Mouse (Mus musculus): ENCODE measurements around the gene Samd10. TPM values are rescaled to one million over a fixed set of nuclear protein-coding genes. Genes with fewer than 3 reads are reported as not detected.

Gene Samd10
- polyA plus RNA-seq, 1 experiment from 2014 or later, result 15.6 TPM

DNA sequence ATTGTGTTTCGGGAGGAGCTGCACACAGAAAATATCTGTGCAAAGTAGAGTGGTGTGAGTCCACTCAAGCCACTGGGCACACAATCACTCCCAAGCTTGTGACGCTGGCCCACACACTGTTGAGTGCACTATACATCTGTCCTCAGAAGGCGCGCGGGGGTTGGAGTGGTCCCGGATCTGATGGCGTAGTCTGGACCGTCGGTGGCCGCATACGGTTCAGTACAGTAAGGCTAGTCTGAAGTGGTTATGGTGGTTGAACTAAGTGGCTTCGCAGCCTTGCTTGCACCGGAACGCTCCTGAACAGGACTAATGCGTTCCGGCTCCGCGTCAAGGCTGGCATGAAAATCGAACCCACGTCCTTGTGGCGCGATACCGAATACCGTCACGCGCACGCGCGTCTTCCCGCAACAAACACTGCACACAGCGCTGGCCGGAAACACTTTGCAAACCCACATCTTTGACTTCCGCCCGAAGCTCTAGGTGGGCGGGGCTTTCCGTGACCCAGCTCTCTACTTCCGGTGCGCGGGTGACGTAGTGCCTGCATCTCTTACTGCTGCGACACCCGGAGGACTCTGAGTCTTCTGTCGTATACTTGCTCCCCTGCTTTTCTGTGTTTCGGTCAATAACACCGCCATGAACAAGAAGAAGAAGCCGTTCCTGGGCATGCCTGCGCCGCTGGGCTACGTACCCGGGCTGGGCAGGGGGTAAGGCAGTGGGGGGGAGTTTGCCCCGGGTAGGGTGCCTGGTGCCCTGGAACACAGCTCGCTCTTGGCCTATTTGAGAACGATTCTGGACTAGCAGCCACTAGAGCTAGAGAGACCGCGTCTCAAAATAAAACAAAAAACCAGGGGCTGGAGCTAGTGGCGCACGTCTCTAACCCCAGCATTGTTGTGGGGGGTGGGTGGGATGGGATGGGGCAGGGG, 2.1 kb upstream of the Samd10 start:
- Histone ChIP-seq H3K9me3 (replicated peaks) (no peaks in the 10 kb centered on the region), H3K9ac (peak overlapping the region; percentile 91), H3K4me3 (replicated peaks) (peak overlapping the region; percentile 98), H3K27me3 (peaks cover 16% of the 10 kb centered on the region), H3K4me1 (peaks cover 29% of the 10 kb centered on the region), H3K27ac (replicated peaks) (peak overlapping the region; percentile 85), H3K36me3 (no peaks in the 10 kb centered on the region), H3K4me2 (replicated peaks) (peak overlapping the region; percentile 73)
- 1% methylated on average over 57 of the region's 57 CpGs for WGBS
- peak; percentile 93 for ATAC-seq (ENCODE audit: insufficient number of reproducible peaks, low FRiP score, low TSS enrichment, low read depth)

DNA sequence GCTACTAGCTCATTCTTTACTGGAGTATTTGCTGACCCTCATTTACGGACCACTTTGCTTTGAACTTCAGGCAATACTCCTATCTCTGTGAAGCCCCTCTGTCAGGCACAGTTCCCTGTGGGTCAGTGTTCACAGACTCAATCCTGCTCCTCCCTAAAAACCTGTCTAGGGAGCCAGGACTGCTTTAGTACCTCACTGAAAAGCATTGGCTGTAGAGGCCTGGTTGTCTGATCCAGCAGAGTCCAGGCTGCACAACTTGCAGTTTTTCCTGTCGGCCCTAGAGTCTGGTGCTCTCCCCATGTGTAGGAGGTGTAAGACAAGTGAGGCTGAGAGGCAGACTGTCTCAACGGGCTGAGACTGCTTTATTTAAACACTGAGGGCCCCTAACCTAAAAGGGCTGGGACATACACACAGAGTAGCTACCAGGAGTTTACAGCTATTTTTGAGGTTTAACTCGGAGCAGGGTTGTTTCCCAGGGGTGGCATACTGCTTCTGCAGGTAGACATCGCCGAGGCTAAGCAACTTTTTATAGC, 1.3 kb upstream of the Samd10 start:
- H3K27ac ChIP-seq (replicated peaks), result peak overlapping the region; percentile 81
- peak overlapping the region; percentile 98 for H3K4me3 ChIP-seq (replicated peaks)
- H3K4me1 ChIP-seq, result peaks cover 29% of the 10 kb centered on the region
- H3K27me3 ChIP-seq, result peaks cover 16% of the 10 kb centered on the region
- 54% methylated on average over 6 of the region's 6 CpGs for WGBS
- H3K36me3 ChIP-seq, result no peaks in the 10 kb centered on the region
- peak overlapping the region; percentile 73 for H3K4me2 ChIP-seq (replicated peaks)
- no peak for ATAC-seq (ENCODE audit: insufficient number of reproducible peaks, low FRiP score, low TSS enrichment, low read depth)
- H3K9ac ChIP-seq, result 0 out of 2 replicates have a peak overlapping the region, but pooled peaks have one; percentile 35
- H3K9me3 ChIP-seq (replicated peaks), result no peaks in the 10 kb centered on the region

DNA sequence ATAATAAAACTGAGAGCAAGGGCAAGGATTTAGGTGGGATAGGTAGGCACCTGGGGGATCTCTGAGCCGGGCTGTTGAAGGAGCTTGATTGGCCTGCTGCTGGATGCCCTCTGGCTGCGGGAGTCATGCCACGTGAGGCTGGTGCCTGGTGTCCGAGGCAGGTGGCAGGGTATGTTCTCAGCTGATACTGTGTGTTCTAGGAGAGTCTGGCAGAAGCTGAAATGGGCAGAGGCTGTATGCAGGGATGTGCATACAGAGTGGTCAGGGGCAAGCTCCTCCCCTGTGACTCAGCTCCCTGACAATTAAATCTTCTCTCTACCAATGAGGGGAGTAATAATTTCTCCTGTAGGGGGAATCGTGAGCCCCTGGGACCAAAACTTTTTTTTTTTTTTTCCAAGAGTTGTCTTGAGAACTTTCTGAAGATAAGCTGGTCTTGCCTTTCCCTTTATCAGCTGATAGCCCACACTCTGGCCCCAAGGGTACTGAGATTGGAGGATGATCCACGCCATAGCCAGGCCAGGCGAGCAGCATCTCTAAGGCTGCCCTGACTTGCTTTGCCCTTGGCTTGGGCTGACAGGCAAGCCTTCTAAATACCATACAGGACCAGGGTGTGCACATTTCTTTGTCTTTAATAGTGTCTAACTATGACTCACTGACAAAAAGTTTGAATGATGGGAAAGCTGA, 1.5 kb downstream of the Samd10 start:
- peaks cover 16% of the 10 kb centered on the region for H3K27me3 ChIP-seq
- peaks cover 28% of the 10 kb centered on the region for H3K4me1 ChIP-seq
- no peak for ATAC-seq (ENCODE audit: insufficient number of reproducible peaks, low FRiP score, low TSS enrichment, low read depth)
- H3K9ac ChIP-seq, result no peak overlapping the region
- no peaks in the 10 kb centered on the region for H3K36me3 ChIP-seq
- no peaks in the 10 kb centered on the region for H3K9me3 ChIP-seq (replicated peaks)
- H3K4me2 ChIP-seq (replicated peaks), result no peak overlapping the region
- no peak overlapping the region for H3K4me3 ChIP-seq (replicated peaks)
- no peak overlapping the region for H3K27ac ChIP-seq (replicated peaks)
- WGBS, result 61% methylated on average over 7 of the region's 7 CpGs

DNA sequence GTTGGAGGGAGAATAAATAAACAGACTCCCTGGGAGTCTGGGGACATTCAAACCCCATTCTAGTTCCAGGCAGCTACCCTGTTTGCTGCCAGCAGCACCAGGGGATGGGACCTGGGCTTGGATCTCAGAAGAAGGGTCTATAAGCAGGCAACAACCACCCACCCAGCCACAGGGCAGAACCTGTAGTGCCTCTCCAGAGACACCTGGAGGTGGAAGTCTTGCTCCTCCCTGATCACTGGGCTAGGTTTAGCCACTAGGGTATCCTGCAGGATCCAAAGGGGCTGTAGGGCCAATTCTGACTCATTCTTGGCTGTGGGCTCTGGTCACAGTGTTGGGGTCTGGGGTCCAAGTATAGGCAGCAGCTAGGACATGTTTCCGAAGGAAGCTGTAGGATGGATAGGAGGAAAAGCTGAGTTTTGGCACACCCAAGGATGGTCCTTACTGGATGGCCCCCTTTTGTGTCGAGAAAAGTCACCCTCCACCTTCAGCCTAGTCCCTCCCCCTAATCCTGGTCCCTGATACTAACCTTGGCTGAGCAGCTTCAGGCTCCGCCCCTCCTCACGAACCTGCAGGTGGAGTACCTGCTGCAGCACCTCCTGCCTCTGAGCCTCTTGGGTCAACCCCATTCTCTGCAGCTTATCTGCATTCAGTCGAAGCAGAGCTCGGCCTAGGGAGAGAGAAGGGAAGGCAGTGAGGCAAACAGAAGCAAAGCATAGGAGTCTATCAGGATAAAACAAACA, 2.6 kb downstream of the Samd10 start:
- H3K4me1 ChIP-seq, result peaks cover 24% of the 10 kb centered on the region
- WGBS, result 47% methylated on average over 6 of the region's 6 CpGs
- H3K36me3 ChIP-seq, result no peaks in the 10 kb centered on the region
- no peak for ATAC-seq (ENCODE audit: insufficient number of reproducible peaks, low FRiP score, low TSS enrichment, low read depth)
- no peak overlapping the region for H3K27ac ChIP-seq (replicated peaks)
- H3K27me3 ChIP-seq, result peaks cover 16% of the 10 kb centered on the region
- H3K9ac ChIP-seq, result no peak overlapping the region
- no peak overlapping the region for H3K4me2 ChIP-seq (replicated peaks)
- no peak overlapping the region for H3K4me3 ChIP-seq (replicated peaks)
- H3K9me3 ChIP-seq (replicated peaks), result no peaks in the 10 kb centered on the region

DNA sequence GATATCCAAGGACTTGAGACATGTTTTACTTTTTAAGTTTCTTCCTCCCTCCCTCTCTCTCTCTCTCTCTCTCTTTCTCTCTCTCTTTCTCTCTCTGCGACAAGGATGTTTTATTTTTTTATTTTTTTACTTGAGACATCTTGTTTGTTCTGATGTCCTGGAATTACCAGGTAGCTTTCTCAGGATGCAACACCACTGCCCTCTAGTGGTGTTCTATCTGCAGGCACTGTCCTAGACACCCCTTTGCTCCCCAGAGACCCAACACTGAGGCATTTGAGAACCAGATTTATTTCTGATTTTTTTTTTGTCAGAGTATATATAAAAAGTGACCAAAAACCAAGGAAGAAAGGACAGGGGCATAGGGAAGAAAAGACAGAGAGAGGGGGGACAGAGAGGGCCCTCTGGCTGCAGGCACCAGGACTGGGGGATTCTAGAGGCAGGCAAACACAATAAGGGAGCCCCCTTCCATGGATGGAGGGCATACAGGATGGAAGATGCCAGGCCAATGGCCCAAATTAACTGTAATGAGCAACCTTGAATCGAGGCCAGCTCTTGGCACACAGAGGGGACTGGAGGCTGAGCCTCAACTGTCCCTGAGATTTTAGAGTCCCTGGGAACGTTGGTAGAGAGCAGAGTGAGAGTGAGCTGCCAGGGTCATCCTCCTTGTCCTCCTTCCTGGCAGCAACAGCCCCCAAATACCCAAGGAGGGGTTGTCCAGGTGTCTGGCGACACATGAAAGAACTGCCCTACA, 3.9 kb downstream of the Samd10 start:
- ATAC-seq (ENCODE audit: insufficient number of reproducible peaks, low FRiP score, low TSS enrichment, low read depth), result no peak
- H3K36me3 ChIP-seq, result peaks cover 7% of the 10 kb centered on the region
- H3K27me3 ChIP-seq, result peaks cover 13% of the 10 kb centered on the region
- H3K4me1 ChIP-seq, result peaks cover 25% of the 10 kb centered on the region
- no peak overlapping the region for H3K9ac ChIP-seq
- H3K9me3 ChIP-seq (replicated peaks), result no peaks in the 10 kb centered on the region
- no peak overlapping the region for H3K4me3 ChIP-seq (replicated peaks)
- H3K4me2 ChIP-seq (replicated peaks), result no peak overlapping the region
- H3K27ac ChIP-seq (replicated peaks), result no peak overlapping the region
- 66% methylated on average over 4 of the region's 4 CpGs for WGBS

DNA sequence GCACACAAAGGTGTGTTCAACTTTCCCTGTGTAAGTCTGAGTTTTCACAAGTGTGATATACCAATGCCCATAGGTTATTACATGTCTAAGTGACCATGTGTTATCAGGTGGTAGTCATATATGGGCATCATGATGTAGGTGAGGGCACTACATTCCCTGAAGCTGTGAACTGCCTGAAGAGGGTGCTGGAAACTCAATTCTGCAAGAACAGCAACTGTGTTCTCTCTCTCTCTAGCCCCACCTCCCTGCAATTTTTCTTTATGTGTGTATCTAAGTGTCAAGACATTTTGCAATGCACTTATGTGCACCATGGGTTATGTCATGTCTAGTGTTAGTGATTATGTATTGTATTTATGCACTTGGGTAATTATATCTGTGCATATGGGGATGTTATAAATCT, 5.1 kb downstream of the Samd10 start:
- H3K27ac ChIP-seq (replicated peaks), result no peak overlapping the region
- H3K9ac ChIP-seq, result no peak overlapping the region
- H3K4me3 ChIP-seq (replicated peaks), result no peak overlapping the region
- no peak overlapping the region for H3K4me2 ChIP-seq (replicated peaks)
- peaks cover 18% of the 10 kb centered on the region for H3K36me3 ChIP-seq
- H3K27me3 ChIP-seq, result peaks cover 6% of the 10 kb centered on the region; the same call in 1 of the 2 replicates
- H3K4me1 ChIP-seq, result peaks cover 23% of the 10 kb centered on the region
- no peaks in the 10 kb centered on the region for H3K9me3 ChIP-seq (replicated peaks)
- no peak for ATAC-seq (ENCODE audit: insufficient number of reproducible peaks, low FRiP score, low TSS enrichment, low read depth)

DNA sequence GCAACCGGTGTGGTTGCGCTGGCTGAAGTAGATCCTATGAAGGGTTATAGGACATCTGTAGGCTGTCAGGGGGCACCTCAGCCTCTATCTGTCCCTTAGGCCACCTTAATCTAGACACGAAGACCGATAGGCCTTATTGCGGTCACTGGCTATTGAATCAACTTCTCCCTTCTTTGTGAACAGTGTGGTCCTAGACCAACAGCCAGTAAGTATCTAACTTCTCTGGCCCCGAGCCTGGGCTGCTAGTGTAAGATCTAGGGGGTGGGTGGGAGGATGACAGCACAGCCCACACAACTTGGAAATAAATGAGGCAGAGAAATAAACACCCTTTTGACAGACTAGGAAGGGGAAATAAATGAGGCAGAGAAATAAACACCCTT, 6.0 kb downstream of the Samd10 start:
- Histone ChIP-seq H3K4me3 (replicated peaks) (peak overlapping the region; percentile 99), H3K4me1 (peaks cover 16% of the 10 kb centered on the region), H3K27me3 (no peaks in the 10 kb centered on the region), H3K36me3 (peaks cover 27% of the 10 kb centered on the region), H3K9ac (peak overlapping the region; percentile 94), H3K9me3 (replicated peaks) (no peaks in the 10 kb centered on the region), H3K27ac (replicated peaks) (peak overlapping the region; percentile 89), H3K4me2 (replicated peaks) (peak overlapping the region; percentile 80)
- peak; percentile 16; the same call in 1 of the 2 replicates for ATAC-seq (ENCODE audit: insufficient number of reproducible peaks, low FRiP score, low TSS enrichment, low read depth)
- 3% methylated on average over 6 of the region's 6 CpGs for WGBS

DNA sequence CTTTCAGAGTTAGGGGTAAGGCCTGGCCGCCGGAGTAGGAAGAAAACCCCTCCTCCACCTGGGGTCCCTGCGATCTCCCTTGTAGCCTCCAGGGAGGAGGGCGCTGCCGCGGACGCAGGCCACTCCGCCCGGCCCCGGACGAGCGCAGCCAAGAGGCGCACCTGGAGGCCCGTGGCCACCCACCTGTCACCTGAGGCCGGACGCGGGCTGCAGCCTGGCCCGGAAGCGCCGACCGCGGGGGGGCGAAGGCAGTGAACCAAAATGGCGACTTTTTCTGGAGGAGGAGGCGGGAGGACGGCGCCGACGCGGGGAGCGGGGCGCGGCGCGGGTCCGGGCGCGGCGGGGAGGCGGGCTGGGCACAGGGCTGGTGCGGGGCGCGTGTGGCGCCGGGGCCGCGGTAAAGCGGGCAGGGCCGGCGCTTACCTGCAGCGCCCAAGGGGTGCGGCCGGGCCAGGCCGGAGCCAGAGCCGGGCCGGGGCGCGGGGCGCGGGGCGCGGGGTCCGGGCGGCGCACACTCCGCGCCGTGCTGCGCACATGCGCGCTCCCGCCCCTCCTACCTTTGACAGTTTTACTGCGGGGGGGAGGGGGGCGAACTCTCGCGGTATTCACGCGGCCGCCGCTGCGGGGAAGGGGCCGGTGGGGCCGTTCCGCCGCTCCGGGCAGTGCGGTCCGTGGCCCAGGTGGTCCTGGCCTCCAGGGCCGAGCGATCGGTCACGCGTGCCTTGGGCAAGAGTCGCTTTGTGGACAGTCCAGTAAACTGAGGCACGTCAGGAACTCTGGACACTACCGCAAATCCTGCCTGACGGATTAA, 6.6 kb downstream of the Samd10 start, which contains the start of gene Zfp512b:
TSS of gene Zfp512b (minus strand) at position 573 of the 811 bp plus-strand sequence.
- Histone ChIP-seq H3K4me1 (peaks cover 16% of the 10 kb centered on the region), H3K27ac (replicated peaks) (peak within 1 kb of the TSS; percentile 89), H3K9ac (peak within 1 kb of the TSS; percentile 94), H3K9me3 (replicated peaks) (no peaks in the 10 kb centered on the region), H3K27me3 (no peaks in the 10 kb centered on the region), H3K4me2 (replicated peaks) (peak within 1 kb of the TSS; percentile 80), H3K36me3 (peaks cover 32% of the 10 kb centered on the region), H3K4me3 (replicated peaks) (peak within 1 kb of the TSS; percentile 99)
- peak; percentile 84 for ATAC-seq (ENCODE audit: insufficient number of reproducible peaks, low FRiP score, low TSS enrichment, low read depth)
- WGBS, result 3% methylated on average over 84 of the region's 97 CpGs

DNA sequence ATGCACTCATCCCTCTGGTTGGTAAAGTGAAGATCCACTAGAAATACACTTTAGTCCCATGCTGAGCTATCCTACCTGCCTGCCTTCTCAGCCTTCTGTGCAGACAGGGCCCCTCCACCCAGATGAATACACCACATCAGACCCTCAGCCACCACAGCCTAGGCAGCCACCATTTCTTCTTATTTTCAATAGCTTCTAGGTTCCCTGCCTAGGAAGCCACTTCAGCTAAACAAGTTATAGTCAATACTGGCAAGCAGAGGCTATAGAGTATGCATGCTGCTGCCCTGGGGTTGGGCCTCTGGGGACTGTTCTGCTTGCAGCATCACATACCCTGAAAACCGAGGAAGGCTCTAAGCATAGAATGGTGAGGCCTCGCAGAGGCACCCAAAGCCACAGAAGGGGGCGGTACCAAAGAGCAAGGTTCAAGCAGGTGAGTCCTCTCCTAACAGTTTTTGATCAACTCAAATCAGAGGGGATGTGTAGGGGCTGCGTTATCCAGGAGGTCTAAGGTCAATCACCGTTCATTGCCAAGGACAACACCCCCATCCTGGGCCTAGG, 7.4 kb downstream of the Samd10 start, which contains the start of gene Prpf6:
TSS of gene Prpf6 (plus strand) at position 341 of the 558 bp plus-strand sequence.
- Histone ChIP-seq H3K4me2 (replicated peaks) (peak within 1 kb of the TSS; percentile 80), H3K4me3 (replicated peaks) (peak within 1 kb of the TSS; percentile 99), H3K27me3 (no peaks in the 10 kb centered on the region), H3K27ac (replicated peaks) (peak within 1 kb of the TSS; percentile 89), H3K9ac (peak within 1 kb of the TSS; percentile 94), H3K4me1 (peaks cover 16% of the 10 kb centered on the region), H3K36me3 (peaks cover 40% of the 10 kb centered on the region), H3K9me3 (replicated peaks) (no peaks in the 10 kb centered on the region)
- no peak; the same call in 1 of the 2 replicates for ATAC-seq (ENCODE audit: insufficient number of reproducible peaks, low FRiP score, low TSS enrichment, low read depth)
- whole genome bisulfite sequencing, result 7% methylated on average over 5 of the region's 5 CpGs
